Mouse (Mus musculus) ES-E14 (cell line): Measurements from ENCODE around the gene H3f3a. TPM values are rescaled to one million over a fixed set of nuclear protein-coding genes. Genes with fewer than 3 reads are reported as not detected.
A peak's percentile ranks its signal among the peaks of the same experiment; 100 is the strongest.

Source experiments
- DNase-seq: peaks from one replicate; pipeline ENCODE4 v3.0.0-alpha.2; 2013; ENCODE audit warnings: low read depth, low spot score
- H3K27ac ChIP-seq: 2 replicates; pipeline ENCODE4 v1.5.1; 2012; ENCODE audit warnings: low read depth, mild to moderate bottlenecking, low read length, moderate library complexity, mixed read lengths; ENCODE audit not compliant: poor library complexity, insufficient read depth, severe bottlenecking
- H3K36me3 ChIP-seq: 2 replicates; pipeline ENCODE4 v1.6.1; 2012; ENCODE audit warnings: mild to moderate bottlenecking, low read length, moderate library complexity, mixed read lengths; ENCODE audit not compliant: control insufficient read depth, poor library complexity, insufficient read depth, severe bottlenecking
- H3K4me1 ChIP-seq, 2 experiments: fragments of 150-350 bp in 1 of 2; sonication (generic) in 1 of 2; 2 replicates each; pipeline ENCODE4 v1.6.1; 2012; ENCODE audit warnings: low read length in 2 of 2, mild to moderate bottlenecking in 1 of 2, mixed read lengths in 1 of 2; ENCODE audit not compliant: control insufficient read depth in 2 of 2, insufficient read depth in 2 of 2, poor library complexity in 1 of 2
- H3K4me3 ChIP-seq, 2 experiments: fragments of 150-350 bp in 1 of 2; sonication (generic) in 1 of 2; 2 replicates each; pipeline ENCODE4 v1.5.1; 2012; ENCODE audit warnings: low read length in 2 of 2, low read depth in 1 of 2, mild to moderate bottlenecking in 1 of 2, mixed read lengths in 1 of 2; ENCODE audit not compliant: insufficient read depth in 1 of 2, poor library complexity in 1 of 2, severe bottlenecking in 1 of 2
- H3K9ac ChIP-seq: 2 replicates; pipeline ENCODE4 v1.6.1; 2012; ENCODE audit warnings: low read depth, mild to moderate bottlenecking, low read length, mixed read lengths; ENCODE audit not compliant: poor library complexity, insufficient read depth, severe bottlenecking
- H3K9me3 ChIP-seq: fragments of 150-350 bp; sonication (generic); 2 replicates; pipeline ENCODE4 v1.6.1; 2012; ENCODE audit warnings: low read depth, mild to moderate bottlenecking, low read length; ENCODE audit not compliant: control insufficient read depth, insufficient read depth
- CHD2 ChIP-seq: IDR thresholded peaks from 2 replicates; pipeline ENCODE4 v1.6.1; 2014; ENCODE audit warnings: mild to moderate bottlenecking, low read depth, low read length, inconsistent platforms
- HCFC1 ChIP-seq: IDR thresholded peaks from 2 replicates; pipeline ENCODE4 v1.6.1; 2012; ENCODE audit warnings: low read length, inconsistent platforms, borderline replicate concordance; ENCODE audit not compliant: insufficient read depth
- MAFK ChIP-seq: IDR thresholded peaks from 2 replicates; pipeline ENCODE4 v1.6.1; 2014; ENCODE audit warnings: mild to moderate bottlenecking, low read depth, low read length, inconsistent platforms; ENCODE audit not compliant: insufficient read depth
- ZC3H11A ChIP-seq: IDR thresholded peaks from 2 replicates; pipeline ENCODE4 v1.6.1; 2012; ENCODE audit warnings: low read depth, mild to moderate bottlenecking, inconsistent platforms, low read length, borderline replicate concordance
- ZNF384 ChIP-seq: IDR thresholded peaks from 2 replicates; pipeline ENCODE4 v1.6.1; 2012; ENCODE audit warnings: low read depth, low read length, inconsistent platforms
- in situ Hi-C, 2 experiments: fragments of 600-800 bp; cut with MboI; formaldehyde crosslinking; loops; one replicate each; pipeline ENCODE4 v1.15.1; 2025; ENCODE audit warnings: low sequenced_read_pairs in 2 of 2, inconsistent platforms in 1 of 2; ENCODE audit not compliant: unreplicated experiment in 2 of 2
- total RNA-seq: library from RNA; depleted of rRNA; stranded (reverse); fragments of 300-350 nt; gene quantifications from 2 replicates; pipeline ENCODE4 v1.2.3, GENCODE M21; 2012

Gene H3f3a
- total RNA-seq, 1 experiment = 657 TPM

DNA sequence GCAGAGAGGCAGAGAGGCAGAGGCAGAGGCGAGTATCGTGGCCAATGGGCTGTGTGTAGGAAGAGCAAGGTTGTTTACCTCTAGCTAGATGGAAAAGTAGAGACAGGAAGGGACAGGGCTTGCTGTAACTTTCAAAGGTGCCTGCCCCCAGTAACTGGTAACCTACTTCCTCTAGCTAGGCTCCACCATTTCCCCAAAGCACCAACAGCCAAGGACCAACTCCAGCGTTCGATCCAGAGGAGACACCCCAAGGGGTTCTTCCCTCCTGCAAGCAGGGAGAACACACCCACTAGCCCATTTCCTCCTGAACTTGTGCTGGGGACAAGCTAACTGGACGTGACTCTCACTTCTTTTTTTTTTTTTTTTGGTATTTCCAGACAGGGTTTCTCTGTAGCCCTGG is 47.2 kb downstream of the H3f3a start:
- in situ Hi-C loops = loop anchor here in 1 of 2 experiments (10.0 kb wide), 1 partner anchor 332 kb away; no protein-coding TSS in a partner anchor
- Histone ChIP-seq H3K9me3 (no peaks in the 10 kb centered on the region), H3K36me3 (no peaks in the 10 kb centered on the region), H3K27ac (no peak overlapping the region), H3K4me3 (no peak overlapping the region), H3K9ac (no peak overlapping the region), H3K4me1 (peaks cover 4 to 21% of the 10 kb centered on the region in 2 experiments; a peak in 3 of 4 replicates)
- TF ChIP-seq HCFC1 = no peak
- no peak for DNase-seq

GRCm38 (mm10) chr1:180765393-180765792 is 48.4 kb downstream of the H3f3a start:
- Histone ChIP-seq H3K36me3 (no peaks in the 10 kb centered on the region), H3K27ac (no peak overlapping the region), H3K9ac (no peak overlapping the region), H3K9me3 (no peaks in the 10 kb centered on the region), H3K4me3 (no peak overlapping the region), H3K4me1 (peaks cover 4 to 23% of the 10 kb centered on the region in 2 experiments; a peak in 3 of 4 replicates)
- in situ Hi-C loops = loop anchor here in 1 of 2 experiments (10.0 kb wide), 1 partner anchor 331 kb away; no protein-coding TSS in a partner anchor
- TF ChIP-seq ZNF384 (no peak), HCFC1 (no peak), ZC3H11A (no peak), CHD2 (no peak), MAFK (no peak)
- DNase-seq = no peak

- H3K36me3 ChIP-seq = no peaks in the 10 kb centered on the region
- no peak overlapping the region for H3K9ac ChIP-seq
- in situ Hi-C loops = loop anchor here in 1 of 2 experiments (10.0 kb wide), 1 partner anchor 329 kb away; no protein-coding TSS in a partner anchor
- TF ChIP-seq ZC3H11A (peak; percentile 73; the same call in 1 of the 2 replicates), CHD2 (no peak)
- peaks cover 4 to 23% of the 10 kb centered on the region in 2 experiments; a peak in 3 of 4 replicates for H3K4me1 ChIP-seq
- DNase-seq = peak; percentile 82
- no peak overlapping the region for H3K27ac ChIP-seq
- peak overlapping the region; percentile 43 to 68 for H3K4me3 ChIP-seq
- no peaks in the 10 kb centered on the region for H3K9me3 ChIP-seq
Observed at GRCm38 (mm10) chr1:180763828-180764227, 49.9 kb downstream of the H3f3a start.

DNA sequence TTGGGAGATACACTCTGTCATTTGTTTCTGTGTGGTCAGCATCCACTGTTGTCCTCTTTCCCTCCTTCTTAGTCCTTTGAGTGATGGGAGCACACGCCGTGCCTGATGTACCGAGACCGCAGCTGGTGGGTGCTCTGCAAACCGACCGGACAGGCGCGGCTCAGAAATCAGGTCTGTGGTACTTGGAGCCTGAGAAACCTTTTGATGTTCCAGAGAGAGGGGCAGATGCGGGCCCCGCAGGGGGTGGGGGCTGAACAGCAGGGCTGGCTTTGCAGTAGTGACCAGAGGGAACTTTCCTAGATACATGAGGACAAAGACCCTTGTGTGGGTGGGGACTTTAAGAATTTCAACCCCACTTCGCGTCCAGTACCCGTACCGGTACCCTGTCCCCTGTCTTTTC is 50.4 kb downstream of the H3f3a start:
- no peaks in the 10 kb centered on the region for H3K36me3 ChIP-seq
- in situ Hi-C loops = loop anchor here in 1 of 2 experiments (10.0 kb wide), 1 partner anchor 329 kb away; no protein-coding TSS in a partner anchor
- H3K4me3 ChIP-seq = peak overlapping the region; percentile 43 to 68
- H3K4me1 ChIP-seq = peaks cover 4 to 23% of the 10 kb centered on the region in 2 experiments; a peak in 3 of 4 replicates
- TF ChIP-seq ZC3H11A = no peak
- no peak for TF ChIP-seq CHD2
- TF ChIP-seq ZNF384 = no peak
- no peak for TF ChIP-seq MAFK
- H3K27ac ChIP-seq = no peak overlapping the region
- no peak for DNase-seq
- no peaks in the 10 kb centered on the region for H3K9me3 ChIP-seq
- no peak overlapping the region for H3K9ac ChIP-seq

DNA sequence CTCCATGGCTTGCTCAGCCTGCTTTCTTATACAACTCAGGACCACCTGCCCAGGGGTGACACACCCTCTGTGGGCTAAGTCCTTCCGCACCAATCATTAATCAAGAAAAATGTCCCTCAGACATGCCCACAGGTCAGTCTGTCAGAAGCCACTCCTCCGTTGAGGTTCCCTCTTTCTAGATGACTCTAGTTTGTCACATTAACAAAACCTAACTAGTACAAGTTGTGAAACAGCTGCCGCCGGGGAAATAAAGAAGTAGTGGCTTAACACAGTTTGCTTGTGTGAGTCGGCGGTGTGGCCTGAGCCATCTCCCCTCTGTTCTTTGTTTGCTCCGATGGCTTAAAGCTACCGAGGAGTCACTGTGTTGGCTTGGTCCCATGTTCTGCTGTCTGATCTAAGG is 51.1 kb downstream of the H3f3a start:
- no peaks in the 10 kb centered on the region for H3K36me3 ChIP-seq
- no peaks in the 10 kb centered on the region for H3K9me3 ChIP-seq
- H3K27ac ChIP-seq = no peak overlapping the region
- DNase-seq = no peak
- peak overlapping the region; percentile 10 to 68; a peak in 3 of 4 replicates for H3K4me3 ChIP-seq
- H3K9ac ChIP-seq = no peak overlapping the region
- peaks cover 4 to 24% of the 10 kb centered on the region in 2 experiments; a peak in 3 of 4 replicates for H3K4me1 ChIP-seq
- in situ Hi-C loops = loop anchor here in 1 of 2 experiments (10.0 kb wide), 1 partner anchor 328 kb away; no protein-coding TSS in a partner anchor
- TF ChIP-seq CHD2 = no peak
- TF ChIP-seq MAFK = no peak
- TF ChIP-seq ZC3H11A = no peak
- no peak for TF ChIP-seq HCFC1
- no peak for TF ChIP-seq ZNF384
